Mouse (Mus musculus) gastrocnemius, postnatal 14 days (tissue): ENCODE data around the gene Wfdc8. TPM values are rescaled to one million over a fixed set of nuclear protein-coding genes. Genes with fewer than 3 reads are reported as not detected.

ENCODE experiments used
- DNase-seq: peaks from one replicate; pipeline ENCODE4 v3.0.0; 2021; ENCODE audit warnings: mixed read lengths
- intact Hi-C: fragments of 180-260 bp; cut with DNase I; formaldehyde crosslinking; loops from one replicate; pipeline ENCODE4 v1.15.1; 2025; ENCODE audit warnings: low total_unique reads
- total RNA-seq, 2 experiments: library from RNA; stranded (reverse); gene quantifications; 2 replicates each; pipeline ENCODE4 v1.2.3; 2021

Wfdc8 gene
- total RNA-seq, 2 experiments from 2014 or later, result not detected

DNA sequence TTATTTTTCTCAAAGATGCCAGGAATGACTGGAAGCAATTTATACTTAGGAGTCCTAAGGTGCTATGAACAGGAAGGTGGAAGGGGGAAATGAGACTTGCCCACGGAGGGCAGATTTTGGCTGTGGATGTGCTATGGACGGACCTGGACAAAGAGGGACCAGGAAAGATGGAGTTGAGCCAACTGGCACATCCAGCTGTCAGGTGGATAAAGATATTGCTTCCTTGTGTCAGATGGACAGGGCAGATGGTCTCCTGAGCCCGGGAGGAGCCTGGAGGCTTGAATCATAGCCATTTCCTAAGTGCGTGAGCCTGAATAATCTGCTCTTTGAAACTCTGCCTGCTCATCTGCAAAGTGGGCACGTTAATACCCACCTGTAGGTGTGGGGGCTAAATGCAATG lies 49.1 kb downstream of the Wfdc8 start:
- intact Hi-C loops, result no loop called here
- DNase-seq, result no peak

DNA sequence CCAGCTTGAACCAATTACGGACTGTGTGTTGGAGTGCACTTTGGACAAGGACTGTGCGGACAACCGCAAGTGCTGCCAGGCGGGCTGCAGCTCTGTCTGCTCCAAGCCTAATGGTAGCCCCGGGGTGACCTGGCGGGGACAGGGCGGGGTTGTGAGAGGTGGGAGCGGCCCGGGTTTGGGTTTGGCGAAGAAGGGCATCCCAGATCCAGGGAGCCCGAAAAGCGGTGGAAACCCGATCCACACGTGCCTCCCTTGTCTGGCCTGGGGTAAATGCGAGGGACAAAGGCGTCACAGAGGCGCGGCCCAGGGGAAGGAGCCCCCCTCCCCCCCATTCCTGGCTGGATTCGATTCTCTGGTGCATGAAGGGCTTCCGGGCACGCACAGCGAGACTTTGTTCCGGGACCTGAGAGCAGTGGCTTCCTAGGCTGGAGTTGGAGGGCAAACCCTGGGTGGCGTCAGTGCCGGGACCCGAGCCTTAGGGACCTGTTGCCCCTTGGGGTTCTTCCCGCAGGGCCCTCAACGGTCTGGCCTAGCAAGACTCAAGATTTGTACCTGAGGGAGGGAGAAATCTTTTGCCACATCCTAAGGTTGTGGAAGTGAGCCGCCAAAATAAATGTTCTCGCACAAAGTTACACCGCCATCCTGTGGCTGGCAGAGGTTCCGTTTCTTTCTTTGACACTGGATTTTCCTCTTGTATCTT lies 49.9 kb downstream of the Wfdc8 start:
- DNase-seq, result peak; percentile 24
- intact Hi-C loops, result no loop called here

DNA sequence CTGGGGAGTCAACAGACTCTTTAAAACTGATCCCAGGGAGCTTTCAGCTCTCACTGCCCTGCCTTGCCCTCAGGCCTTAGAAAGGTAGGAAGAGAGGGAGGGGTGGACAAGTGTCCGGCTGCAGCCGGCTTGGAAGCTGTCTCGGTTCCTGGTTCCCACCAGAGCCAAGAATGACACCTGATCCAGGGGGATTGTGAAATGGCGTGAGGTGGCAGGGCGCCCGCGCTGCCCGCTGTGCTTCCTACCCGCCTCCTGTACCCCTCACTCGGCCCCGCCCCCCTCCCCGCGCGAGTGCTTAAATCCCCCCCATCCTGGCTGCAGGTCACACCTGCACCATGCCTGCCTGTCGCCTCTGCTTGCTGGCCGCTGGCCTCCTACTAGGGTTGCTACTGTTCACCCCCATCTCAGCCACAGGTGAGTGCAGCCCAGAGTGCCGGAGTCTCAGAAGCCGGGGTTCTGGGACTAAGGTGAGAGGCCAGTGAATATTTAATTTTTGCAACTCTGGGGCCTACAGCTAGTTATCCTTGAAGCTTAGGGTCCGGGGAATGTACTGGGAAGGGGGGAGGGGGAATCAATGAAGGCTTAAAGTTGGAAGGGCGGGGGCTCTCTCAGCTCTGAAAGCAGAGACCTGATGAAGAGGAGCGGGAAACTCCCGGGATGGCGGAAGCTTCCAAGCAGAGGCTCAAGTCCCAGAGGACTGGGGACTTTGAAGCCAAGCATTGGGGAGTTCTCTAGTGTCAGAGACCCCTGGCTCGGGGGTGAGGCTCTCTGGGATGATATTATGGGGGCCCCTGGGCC lies 50.8 kb downstream of the Wfdc8 start, which contains the start of gene Wfdc2:
Gene Wfdc2 (plus strand): TSS at position 23 of the 798 bp plus-strand sequence.
- intact Hi-C loops, result no loop called here
- no peak for DNase-seq

DNA sequence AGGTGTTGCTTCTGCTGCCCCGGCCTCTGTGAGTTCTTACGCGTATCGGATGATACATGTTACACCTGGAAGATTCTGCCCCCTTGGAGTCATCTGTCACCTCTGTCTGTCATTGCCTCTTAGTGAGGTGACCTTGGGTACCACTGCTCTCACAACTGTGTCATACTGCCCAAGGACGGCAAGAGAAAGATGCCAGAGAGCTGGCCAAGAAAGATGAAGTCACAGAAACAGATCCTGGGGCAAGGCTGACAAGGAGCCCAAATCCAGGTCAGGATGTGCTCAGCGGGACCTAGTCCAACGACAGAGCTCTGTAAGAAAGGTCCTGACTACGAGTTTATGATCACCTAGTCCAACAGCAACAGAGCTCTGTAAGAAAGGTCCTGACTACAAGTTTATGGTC lies 53.3 kb downstream of the Wfdc8 start:
- no peak for DNase-seq
- intact Hi-C loops, result no loop called here

DNA sequence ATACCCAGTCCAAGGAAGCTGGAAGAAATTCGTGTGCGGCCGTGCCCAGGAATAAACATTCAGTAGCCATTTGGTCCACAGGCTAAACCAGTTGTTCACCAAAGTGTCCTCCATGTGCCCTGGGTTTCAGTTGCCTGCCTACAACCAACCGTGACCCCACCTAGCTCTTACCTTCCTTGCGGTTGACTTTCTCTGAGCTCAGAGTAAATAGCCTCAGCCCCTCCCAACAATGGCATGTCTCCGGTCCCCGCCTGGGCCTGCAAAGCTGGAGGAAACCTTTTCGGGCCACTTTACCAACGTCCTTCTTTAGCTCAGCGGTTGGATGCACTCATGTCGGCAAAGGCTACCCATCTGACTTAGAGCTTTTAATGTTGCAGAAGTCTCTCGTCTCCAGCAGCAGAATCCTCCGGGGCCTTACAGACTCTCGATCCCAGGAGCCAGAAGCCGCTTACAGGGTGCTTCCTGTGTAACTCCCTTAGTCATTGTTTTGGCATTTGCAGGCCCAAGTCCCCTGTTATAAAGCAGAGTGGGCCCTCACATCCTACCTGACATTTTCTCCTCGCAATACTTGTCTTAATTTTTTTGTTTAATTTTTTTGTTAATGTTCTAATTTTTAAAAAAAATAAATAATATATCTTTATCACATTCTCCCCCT lies 54.3 kb downstream of the Wfdc8 start:
- no peak for DNase-seq
- intact Hi-C loops, result no loop called here

DNA sequence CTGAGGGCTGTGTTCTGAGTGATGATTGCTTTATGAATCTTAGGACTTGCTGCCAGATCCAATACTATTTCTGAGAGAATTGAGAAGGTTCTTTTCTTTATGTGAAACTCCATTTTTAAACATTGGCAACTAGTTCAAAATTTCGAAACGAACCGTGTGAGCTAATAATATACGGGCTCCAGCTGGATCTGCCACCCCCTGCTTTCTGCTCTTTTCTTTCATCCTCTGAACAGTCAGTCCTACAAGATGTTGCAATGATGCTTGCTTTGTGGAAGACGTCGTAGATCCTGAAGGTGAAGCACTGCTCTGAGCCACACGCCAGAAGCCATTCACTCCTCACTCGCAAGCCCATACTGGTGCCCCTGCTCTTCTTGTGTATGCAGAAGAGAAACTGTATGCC lies 55.0 kb downstream of the Wfdc8 start:
- intact Hi-C loops, result no loop called here

DNA sequence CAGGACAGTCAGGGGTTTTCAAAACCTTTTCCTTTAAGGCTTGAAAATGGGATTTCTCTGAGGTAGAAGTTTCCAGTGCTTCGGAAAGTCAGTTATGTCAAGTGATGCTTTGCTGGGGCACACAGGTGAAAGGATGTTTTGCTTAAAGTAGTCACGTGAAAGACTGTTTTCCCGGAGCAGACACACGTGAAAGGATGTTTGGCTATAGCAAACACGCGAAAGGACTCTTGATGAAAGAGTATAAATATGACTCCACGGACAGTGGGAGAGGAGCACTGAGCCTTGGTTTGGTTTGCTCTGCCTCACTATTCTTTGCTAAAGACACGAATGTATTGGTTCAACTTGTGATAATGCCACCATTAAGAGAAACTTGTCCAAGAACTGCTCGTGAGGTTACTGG lies 61.9 kb downstream of the Wfdc8 start:
- intact Hi-C loops, result no loop called here
- DNase-seq, result no peak

More for the DNA sequence above, 55.0 kb downstream of the Wfdc8 start:
- DNase-seq, result no peak

DNA sequence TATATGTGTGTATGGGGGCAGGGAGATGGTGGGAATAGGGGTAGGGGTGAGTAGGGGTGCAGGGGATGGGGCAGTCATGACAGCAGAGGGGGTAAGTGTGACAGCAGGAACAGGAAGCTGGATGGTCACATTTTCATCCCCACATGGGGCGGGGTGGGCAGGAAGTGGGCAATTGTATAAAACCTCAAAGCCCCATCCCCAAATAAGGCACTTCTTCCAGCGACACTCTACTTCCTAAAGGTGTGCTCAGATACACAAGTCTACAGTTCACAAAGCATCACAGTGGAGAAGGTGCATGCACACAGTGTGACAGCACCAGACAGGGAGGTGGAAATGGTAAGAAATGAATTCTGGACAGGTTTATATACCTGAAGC lies 62.5 kb downstream of the Wfdc8 start:
- intact Hi-C loops, result no loop called here
- no peak for DNase-seq

DNA sequence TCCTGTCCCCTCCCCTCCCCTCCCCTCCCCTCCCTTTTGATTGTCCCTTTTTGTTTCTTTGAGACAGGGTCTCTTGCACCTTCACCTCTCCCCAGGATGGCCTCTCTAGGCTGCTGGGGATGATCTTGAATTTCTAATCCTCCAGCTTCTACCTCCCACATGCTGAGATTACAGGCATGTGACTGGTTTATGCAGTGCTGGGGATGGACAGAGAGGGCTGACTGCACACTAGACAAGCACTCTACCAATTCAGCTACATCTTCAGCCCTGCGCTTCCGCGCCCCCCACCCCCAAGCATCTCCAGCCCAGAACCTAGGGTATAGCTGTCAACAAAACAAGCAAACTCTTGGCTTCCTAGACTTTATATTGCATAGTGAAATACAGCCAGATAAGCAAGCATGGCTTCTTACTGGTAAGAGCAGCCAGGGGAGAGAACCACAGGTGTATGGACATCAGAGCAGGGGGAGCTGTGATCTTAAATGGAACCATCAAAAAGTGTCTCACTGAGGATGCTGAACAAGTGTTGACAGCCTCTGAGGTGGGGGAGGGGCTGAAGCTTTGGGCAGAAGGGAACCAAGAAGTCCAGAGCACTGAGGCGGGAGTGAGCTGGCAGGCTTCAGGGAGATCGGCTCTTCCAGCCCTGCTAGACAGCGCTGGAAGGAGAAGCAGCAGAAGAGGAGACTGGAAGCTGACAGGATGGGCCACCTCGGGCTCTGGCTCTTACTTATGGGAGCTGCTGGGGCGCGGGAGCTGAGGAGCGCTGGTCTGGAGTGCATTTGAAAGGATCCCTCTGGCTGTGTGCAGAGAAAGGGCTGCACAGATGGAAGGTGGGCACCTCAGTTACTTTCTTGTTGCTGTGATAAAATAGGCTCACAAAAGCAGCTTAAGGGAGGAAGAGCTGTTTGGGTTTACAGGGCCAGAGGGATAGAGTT lies 63.2 kb downstream of the Wfdc8 start:
- intact Hi-C loops, result no loop called here
- DNase-seq, result no peak

DNA sequence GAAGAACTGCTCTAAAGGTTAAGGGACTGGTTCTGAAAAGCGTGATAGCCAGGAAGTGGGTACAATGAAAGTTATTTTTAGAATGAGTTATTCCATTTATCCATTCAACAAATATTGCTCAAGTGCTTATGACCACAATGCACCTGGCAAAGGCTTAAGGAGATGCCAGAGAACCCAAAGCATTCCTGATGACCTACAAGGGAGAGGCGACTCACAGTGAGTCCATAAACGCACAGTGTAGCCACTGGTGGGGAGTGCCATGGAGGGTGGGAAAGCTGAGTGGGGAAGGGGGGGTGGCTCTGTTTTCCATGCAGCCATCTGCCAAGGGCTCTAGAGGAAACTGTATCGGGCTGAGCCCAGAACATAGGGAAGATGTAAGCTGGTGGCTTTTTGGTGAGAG lies 64.1 kb downstream of the Wfdc8 start:
- DNase-seq, result no peak
- intact Hi-C loops, result no loop called here

Other genes starting within 250 kb of the Wfdc8 start
- gene Slpi, start 224.5 kb downstream of the Wfdc8 start, total RNA-seq, result under 1 TPM; 0.64 to 0.66 TPM
- under 1 TPM in 1 of 2 experiments, not detected in 1; 0.07 TPM for gene Rbpjl, start 210.5 kb downstream of the Wfdc8 start, total RNA-seq
- 1 to 10 TPM; 3.7 to 5.4 TPM for gene Matn4, start 208.5 kb downstream of the Wfdc8 start, total RNA-seq
- 10 to 100 TPM; 45.1 to 72.6 TPM for gene Sdc4, start 169.7 kb downstream of the Wfdc8 start, total RNA-seq
- 10 to 100 TPM; 15.0 to 15.6 TPM for gene Sys1, start 156.7 kb downstream of the Wfdc8 start, total RNA-seq
- gene Gm20458, start 152.7 kb downstream of the Wfdc8 start, total RNA-seq, result 1 to 10 TPM in 1 of 2 experiments, under 1 TPM in 1; 0.62 to 2.6 TPM
- gene Trp53tg5, start 139.9 kb downstream of the Wfdc8 start, total RNA-seq, result not detected
- gene Dbndd2, start 127.5 kb downstream of the Wfdc8 start, total RNA-seq, result 10 to 100 TPM; 14.6 to 20.6 TPM
- gene Pigt, start 116.1 kb downstream of the Wfdc8 start, total RNA-seq, result 10 to 100 TPM; 36.8 to 41.0 TPM
- not detected for gene Wfdc2, start 51.2 kb downstream of the Wfdc8 start, total RNA-seq
- gene Spint3, start 40.2 kb downstream of the Wfdc8 start, total RNA-seq, result not detected
- not detected for gene Wfdc6a, start 28.2 kb downstream of the Wfdc8 start, total RNA-seq
- not detected for gene Eppin, start 20.0 kb downstream of the Wfdc8 start, total RNA-seq
- not detected for gene Wfdc6b, start 104 bp downstream of the Wfdc8 start, total RNA-seq
- gene Wfdc16, start 25.2 kb upstream of the Wfdc8 start, total RNA-seq, result not detected
- not detected for gene Wfdc10, start 42.4 kb upstream of the Wfdc8 start, total RNA-seq
- gene Wfdc9, start 43.0 kb upstream of the Wfdc8 start, total RNA-seq, result not detected
- not detected for gene Wfdc11, start 60.5 kb upstream of the Wfdc8 start, total RNA-seq
- not detected for gene Wfdc13, start 71.5 kb upstream of the Wfdc8 start, total RNA-seq
- gene Spint4, start 84.9 kb upstream of the Wfdc8 start, total RNA-seq, result not detected
- not detected for gene Spint5, start 101.7 kb upstream of the Wfdc8 start, total RNA-seq
- not detected for gene Wfdc3, start 132.3 kb upstream of the Wfdc8 start, total RNA-seq
- gene Dnttip1, start 132.4 kb upstream of the Wfdc8 start, total RNA-seq, result 10 to 100 TPM; 23.4 to 26.6 TPM
- gene Ube2c, start 156.3 kb upstream of the Wfdc8 start, total RNA-seq, result 1 to 10 TPM; 6.9 to 8.1 TPM
- over 10,000 TPM; 14,912 to 15,737 TPM for gene Tnnc2, start 166.3 kb upstream of the Wfdc8 start, total RNA-seq
- gene Snx21, start 172.2 kb upstream of the Wfdc8 start, total RNA-seq, result 10 to 100 TPM; 18.0 to 18.7 TPM
- gene Acot8, start 191.3 kb upstream of the Wfdc8 start, total RNA-seq, result 1 to 10 TPM; 9.0 to 9.7 TPM
- gene Zswim3, start 191.5 kb upstream of the Wfdc8 start, total RNA-seq, result 1 to 10 TPM; 1.1 to 1.2 TPM
- 1 to 10 TPM; 3.3 to 4.6 TPM for gene Zswim1, start 209.1 kb upstream of the Wfdc8 start, total RNA-seq
- under 1 TPM in 1 of 2 experiments, not detected in 1; 0.49 TPM for gene Spata25, start 214.9 kb upstream of the Wfdc8 start, total RNA-seq
- gene Ctsa, start 219.2 kb upstream of the Wfdc8 start, total RNA-seq, result 10 to 100 TPM; 51.4 to 55.2 TPM
- 10 to 100 TPM; 44.8 to 49.4 TPM for gene Neurl2, start 219.8 kb upstream of the Wfdc8 start, total RNA-seq
- 10 to 100 TPM; 19.9 to 22.8 TPM for gene Pltp, start 244.1 kb upstream of the Wfdc8 start, total RNA-seq